Mouse (Mus musculus): ENCODE measurements around the gene Olfr951.

The Olfr951 gene

GRCm38 (mm10) chr9:39387110-39387509, at the start of gene Olfr951:
Olfr951 (plus strand) TSS chr9:39387410.
- DNase-seq, result no peak

GRCm38 (mm10) chr9:39427048-39427447, 39.8 kb downstream of the Olfr951 start, which contains the start of gene Olfr952:
Olfr952 (minus strand) TSS chr9:39427148.
- DNase-seq, result no peak
